Mouse (Mus musculus): ENCODE data around the gene Chtf18. TPM values are rescaled to one million over a fixed set of nuclear protein-coding genes. Genes with fewer than 3 reads are reported as not detected.
"Not testable (repeated sequence)": the region's sequence is repeated elsewhere in the genome, so short reads cannot be mapped to it uniquely, and the experiment has no call there.

The Chtf18 gene
- polyA plus RNA-seq, 1 experiment from 2014 or later: 34.5 TPM

GRCm38 (mm10) chr17:25755627-25756377 lies 28.6 kb upstream of the Chtf18 start:
- Histone ChIP-seq H3K4me3 (no peak overlapping the region), H3K9ac (replicated peaks) (no peak overlapping the region), H3K9me3 (no peaks in the 10 kb centered on the region), H3K36me3 (no peaks in the 10 kb centered on the region), H3K27ac (replicated peaks) (no peak overlapping the region), H3K4me2 (replicated peaks) (no peak overlapping the region), H3K27me3 (peaks cover 39% of the 10 kb centered on the region), H3K4me1 (no peaks in the 10 kb centered on the region; the same call in 1 of the 2 replicates)
- 73% methylated on average over 4 of the region's 4 CpGs for WGBS
- no peak for ATAC-seq (ENCODE audit: low FRiP score, low read depth)

GRCm38 (mm10) chr17:25755086-25755485 lies 27.9 kb upstream of the Chtf18 start:
- no peak overlapping the region for H3K27ac ChIP-seq (replicated peaks)
- H3K4me2 ChIP-seq (replicated peaks): no peak overlapping the region
- no peaks in the 10 kb centered on the region; the same call in 1 of the 2 replicates for H3K4me1 ChIP-seq
- H3K27me3 ChIP-seq: peaks cover 32% of the 10 kb centered on the region
- no peak overlapping the region for H3K9ac ChIP-seq (replicated peaks)
- H3K9me3 ChIP-seq: no peaks in the 10 kb centered on the region
- no peak for ATAC-seq (ENCODE audit: low FRiP score, low read depth)
- H3K4me3 ChIP-seq: no peak overlapping the region
- H3K36me3 ChIP-seq: no peaks in the 10 kb centered on the region
- 84% methylated on average over 4 of the region's 4 CpGs for WGBS

- no peaks in the 10 kb centered on the region for H3K9me3 ChIP-seq
- H3K4me3 ChIP-seq: no peak within 1 kb of the TSS
- no peaks in the 10 kb centered on the region; the same call in 1 of the 2 replicates for H3K4me1 ChIP-seq
- H3K36me3 ChIP-seq: no peaks in the 10 kb centered on the region
- H3K27me3 ChIP-seq: peaks cover 24% of the 10 kb centered on the region
- no peak within 1 kb of the TSS for H3K4me2 ChIP-seq (replicated peaks)
- H3K27ac ChIP-seq (replicated peaks): no peak within 1 kb of the TSS
- no peak within 1 kb of the TSS for H3K9ac ChIP-seq (replicated peaks)
- 90% methylated on average over 9 of the region's 9 CpGs for WGBS
- no peak for ATAC-seq (ENCODE audit: low FRiP score, low read depth)
Observed at GRCm38 (mm10) chr17:25754241-25754640, 27.0 kb upstream of the Chtf18 start, which contains the start of gene Msln. Gene Msln (minus strand): TSS chr17:25754378.

GRCm38 (mm10) chr17:25751446-25751845 lies 24.2 kb upstream of the Chtf18 start:
- Histone ChIP-seq H3K27me3 (peaks cover 2% of the 10 kb centered on the region), H3K9me3 (no peaks in the 10 kb centered on the region), H3K4me3 (no peak overlapping the region), H3K4me1 (no peaks in the 10 kb centered on the region; the same call in 1 of the 2 replicates), H3K4me2 (replicated peaks) (no peak overlapping the region), H3K9ac (replicated peaks) (no peak overlapping the region), H3K27ac (replicated peaks) (no peak overlapping the region), H3K36me3 (no peaks in the 10 kb centered on the region)
- ATAC-seq (ENCODE audit: low FRiP score, low read depth): no peak
- WGBS: 70% methylated on average over 5 of the region's 5 CpGs

GRCm38 (mm10) chr17:25749314-25749713 lies 22.1 kb upstream of the Chtf18 start:
- no peak for ATAC-seq (ENCODE audit: low FRiP score, low read depth)
- Histone ChIP-seq H3K4me1 (no peaks in the 10 kb centered on the region; the same call in 1 of the 2 replicates), H3K27ac (replicated peaks) (no peak overlapping the region), H3K4me2 (replicated peaks) (no peak overlapping the region), H3K9me3 (no peaks in the 10 kb centered on the region), H3K27me3 (peaks cover 4% of the 10 kb centered on the region), H3K36me3 (no peaks in the 10 kb centered on the region), H3K4me3 (no peak overlapping the region), H3K9ac (replicated peaks) (no peak overlapping the region)
- 88% methylated on average over 6 of the region's 6 CpGs for WGBS

- no peak overlapping the region for H3K9ac ChIP-seq (replicated peaks)
- H3K36me3 ChIP-seq: no peaks in the 10 kb centered on the region
- H3K27me3 ChIP-seq: peaks cover 5% of the 10 kb centered on the region
- no peak overlapping the region for H3K4me3 ChIP-seq
- no peaks in the 10 kb centered on the region; the same call in 1 of the 2 replicates for H3K4me1 ChIP-seq
- H3K4me2 ChIP-seq (replicated peaks): no peak overlapping the region
- 95% methylated on average over 4 of the region's 4 CpGs for WGBS
- H3K9me3 ChIP-seq: no peaks in the 10 kb centered on the region
- no peak overlapping the region for H3K27ac ChIP-seq (replicated peaks)
- no peak for ATAC-seq (ENCODE audit: low FRiP score, low read depth)
Observed at GRCm38 (mm10) chr17:25748238-25748637, 21.0 kb upstream of the Chtf18 start.

- ATAC-seq (ENCODE audit: low FRiP score, low read depth): no peak
- peaks cover 9% of the 10 kb centered on the region; the same call in 1 of the 2 replicates for H3K27me3 ChIP-seq
- 85% methylated on average over 10 of the region's 10 CpGs for WGBS
Observed at GRCm38 (mm10) chr17:25744311-25744710, 17.1 kb upstream of the Chtf18 start.

GRCm38 (mm10) chr17:25743831-25744230 lies 16.6 kb upstream of the Chtf18 start:
- WGBS: 92% methylated on average over 9 of the region's 9 CpGs

More at GRCm38 (mm10) chr17:25744311-25744710, 17.1 kb upstream of the Chtf18 start:
- Histone ChIP-seq H3K9ac (replicated peaks) (no peak overlapping the region), H3K4me1 (no peaks in the 10 kb centered on the region), H3K9me3 (no peaks in the 10 kb centered on the region), H3K4me2 (replicated peaks) (no peak overlapping the region), H3K27ac (replicated peaks) (no peak overlapping the region), H3K36me3 (no peaks in the 10 kb centered on the region), H3K4me3 (no peak overlapping the region)

GRCm38 (mm10) chr17:25741471-25741870 lies 14.3 kb upstream of the Chtf18 start:
- H3K4me2 ChIP-seq (replicated peaks); H3K9me3 ChIP-seq; H3K36me3 ChIP-seq; H3K27ac ChIP-seq (replicated peaks); ATAC-seq (ENCODE audit: low FRiP score, low read depth); H3K4me3 ChIP-seq; H3K9ac ChIP-seq (replicated peaks); H3K4me1 ChIP-seq; H3K27me3 ChIP-seq: not testable (repeated sequence)
- WGBS: 68% methylated on average over 12 of the region's 12 CpGs

More at GRCm38 (mm10) chr17:25743831-25744230, 16.6 kb upstream of the Chtf18 start:
- peaks cover 9% of the 10 kb centered on the region; the same call in 1 of the 2 replicates for H3K27me3 ChIP-seq
- H3K4me1 ChIP-seq: no peaks in the 10 kb centered on the region
- no peaks in the 10 kb centered on the region for H3K36me3 ChIP-seq
- no peak overlapping the region for H3K27ac ChIP-seq (replicated peaks)
- no peaks in the 10 kb centered on the region for H3K9me3 ChIP-seq
- no peak for ATAC-seq (ENCODE audit: low FRiP score, low read depth)
- no peak overlapping the region for H3K9ac ChIP-seq (replicated peaks)
- H3K4me2 ChIP-seq (replicated peaks): no peak overlapping the region
- no peak overlapping the region for H3K4me3 ChIP-seq

- ATAC-seq (ENCODE audit: low FRiP score, low read depth): no peak
- no peak overlapping the region for H3K9ac ChIP-seq (replicated peaks)
- no peak overlapping the region for H3K4me3 ChIP-seq
- no peaks in the 10 kb centered on the region for H3K36me3 ChIP-seq
- no peak overlapping the region for H3K27ac ChIP-seq (replicated peaks)
- no peaks in the 10 kb centered on the region for H3K9me3 ChIP-seq
- H3K4me1 ChIP-seq: no peaks in the 10 kb centered on the region
- 84% methylated on average over 7 of the region's 7 CpGs for WGBS
- H3K27me3 ChIP-seq: peaks cover 4% of the 10 kb centered on the region; the same call in 1 of the 2 replicates
- H3K4me2 ChIP-seq (replicated peaks): no peak overlapping the region
Observed at GRCm38 (mm10) chr17:25738861-25739260, 11.6 kb upstream of the Chtf18 start.

- H3K4me3 ChIP-seq: no peak within 1 kb of the TSS
- H3K9me3 ChIP-seq: no peaks in the 10 kb centered on the region
- H3K4me2 ChIP-seq (replicated peaks): no peak within 1 kb of the TSS
- ATAC-seq (ENCODE audit: low FRiP score, low read depth): no peak
- H3K4me1 ChIP-seq: no peaks in the 10 kb centered on the region
- H3K9ac ChIP-seq (replicated peaks): no peak within 1 kb of the TSS
- H3K27me3 ChIP-seq: peaks cover 4% of the 10 kb centered on the region; the same call in 1 of the 2 replicates
- peaks cover 6% of the 10 kb centered on the region; the same call in 1 of the 2 replicates for H3K36me3 ChIP-seq
- H3K27ac ChIP-seq (replicated peaks): no peak within 1 kb of the TSS
- WGBS: 73% methylated on average over 3 of the region's 3 CpGs
Observed at GRCm38 (mm10) chr17:25735745-25736144, 8.5 kb upstream of the Chtf18 start, which contains the start of gene Mslnl. Gene Mslnl (plus strand): TSS chr17:25736042.

GRCm38 (mm10) chr17:25735246-25735645 lies 8.0 kb upstream of the Chtf18 start:
- H3K36me3 ChIP-seq: peaks cover 11% of the 10 kb centered on the region; the same call in 1 of the 2 replicates
- no peak for ATAC-seq (ENCODE audit: low FRiP score, low read depth)
- no peaks in the 10 kb centered on the region for H3K4me1 ChIP-seq
- no peak overlapping the region for H3K4me2 ChIP-seq (replicated peaks)
- WGBS: 87% methylated on average over 5 of the region's 5 CpGs
- H3K9me3 ChIP-seq: no peaks in the 10 kb centered on the region
- H3K9ac ChIP-seq (replicated peaks): no peak overlapping the region
- H3K27me3 ChIP-seq: peaks cover 4% of the 10 kb centered on the region; the same call in 1 of the 2 replicates
- H3K27ac ChIP-seq (replicated peaks): no peak overlapping the region
- no peak overlapping the region for H3K4me3 ChIP-seq

All from midbrain, embryonic 12.5 days (tissue).